Mouse (Mus musculus) megakaryocyte progenitor cell, adult 5-6 weeks (primary cell): ENCODE measurements around the gene Thbs3. TPM values are rescaled to one million over a fixed set of nuclear protein-coding genes. Genes with fewer than 3 reads are reported as not detected.

Source experiments
- ATAC-seq: replicated peaks from 2 replicates; pipeline ENCODE4 v1.8.0; 2016; ENCODE audit warnings: mild to moderate bottlenecking, moderate TSS enrichment, inconsistent platforms; ENCODE audit not compliant: poor library complexity
- total RNA-seq, 2 experiments: library from RNA; stranded (forward) in 1 of 2; stranded (reverse) in 1 of 2; fragments of 157-497, 149-512 nt in 1 of 2; fragments of 200-1000 nt in 1 of 2; gene quantifications; 2 replicates each; pipeline versions ENCODE4 v1.2.3 to v1.2.4; 2015 to 2017

Gene Thbs3
- total RNA-seq, 2 experiments from 2014 or later, result 0.42 TPM; not detected in 1

- ATAC-seq, result no peak
Measured at GRCm38 (mm10) chr3:89226361-89226760, 11.4 kb downstream of the Thbs3 start.

GRCm38 (mm10) chr3:89226900-89227299 lies 11.9 kb downstream of the Thbs3 start, which contains the start of gene Mtx1:
TSS of gene Mtx1 (minus strand) at chr3:89227088.
- no peak for ATAC-seq

- peak; percentile 68 for ATAC-seq
Measured at GRCm38 (mm10) chr3:89227307-89228179, 12.6 kb downstream of the Thbs3 start.

GRCm38 (mm10) chr3:89228180-89228549 lies 13.2 kb downstream of the Thbs3 start:
- ATAC-seq, result peak; percentile 85

DNA sequence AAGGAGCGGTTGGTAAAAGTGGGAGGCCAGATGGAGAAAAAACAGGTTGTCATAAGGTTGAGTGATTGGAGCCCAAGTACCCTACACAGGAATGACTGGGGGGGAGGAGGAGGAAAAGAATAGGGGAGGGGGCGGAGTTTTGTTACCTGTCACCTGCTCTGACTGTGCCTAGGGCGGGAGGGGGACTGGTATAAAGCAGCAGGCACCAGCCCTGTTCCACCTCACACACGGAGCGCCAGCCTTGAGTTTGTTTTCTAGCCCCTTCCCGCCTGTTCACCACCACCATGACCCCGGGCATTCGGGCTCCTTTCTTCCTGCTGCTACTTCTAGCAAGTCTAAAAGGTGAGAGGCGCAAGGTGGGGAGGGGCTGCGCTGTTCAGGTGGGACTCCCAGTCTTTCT lies 13.9 kb downstream of the Thbs3 start, which contains the start of gene Muc1:
Gene Muc1 (plus strand): TSS at position 222 of the 400 bp plus-strand sequence.
- ATAC-seq, result no peak

DNA sequence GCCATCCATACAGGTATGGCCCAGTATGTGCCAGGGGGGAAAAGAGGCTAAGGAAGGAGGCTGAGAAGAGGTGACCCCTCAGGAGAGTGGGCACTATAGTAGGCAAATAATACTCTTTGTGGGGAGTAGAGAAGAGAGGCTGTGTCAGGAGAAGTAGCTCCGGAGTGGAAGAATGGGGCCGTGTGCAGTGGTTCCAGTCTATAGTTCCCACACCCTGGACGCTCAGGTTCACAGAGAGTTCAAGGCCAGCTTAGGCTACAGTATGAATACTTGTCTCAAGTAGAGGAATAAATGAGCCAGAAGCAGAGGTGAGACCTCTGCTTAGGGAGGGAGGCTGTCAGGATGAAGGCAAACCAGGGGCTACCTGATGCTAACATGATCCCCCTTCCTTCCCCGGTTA lies 14.3 kb downstream of the Thbs3 start:
- no peak for ATAC-seq

GRCm38 (mm10) chr3:89230561-89230960 lies 15.6 kb downstream of the Thbs3 start:
- no peak for ATAC-seq

GRCm38 (mm10) chr3:89231345-89231744 lies 16.4 kb downstream of the Thbs3 start:
- no peak for ATAC-seq

- ATAC-seq, result no peak
Measured at GRCm38 (mm10) chr3:89231772-89232275, 16.8 kb downstream of the Thbs3 start.

DNA sequence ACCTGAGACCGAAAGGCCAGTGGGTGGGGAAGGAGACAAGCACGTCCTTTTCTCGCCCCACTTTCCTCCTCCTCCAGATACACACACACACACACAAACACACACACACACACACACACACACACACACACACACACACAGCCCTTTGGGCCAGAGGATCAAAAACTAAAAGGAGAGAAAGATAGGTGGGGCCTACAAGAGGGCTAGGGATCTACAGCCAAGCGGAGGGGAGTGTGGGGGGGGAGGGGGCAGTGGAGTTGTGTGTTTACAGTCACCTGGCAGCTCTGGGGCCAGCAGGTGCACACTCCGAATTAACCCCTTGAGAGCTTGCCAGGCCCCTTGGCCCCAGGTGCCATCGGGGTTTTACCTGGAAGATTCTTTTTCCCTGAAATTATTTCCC lies 17.6 kb downstream of the Thbs3 start:
- no peak for ATAC-seq

- peak; percentile 73 for ATAC-seq
Measured at GRCm38 (mm10) chr3:89233562-89234110, 18.7 kb downstream of the Thbs3 start.

DNA sequence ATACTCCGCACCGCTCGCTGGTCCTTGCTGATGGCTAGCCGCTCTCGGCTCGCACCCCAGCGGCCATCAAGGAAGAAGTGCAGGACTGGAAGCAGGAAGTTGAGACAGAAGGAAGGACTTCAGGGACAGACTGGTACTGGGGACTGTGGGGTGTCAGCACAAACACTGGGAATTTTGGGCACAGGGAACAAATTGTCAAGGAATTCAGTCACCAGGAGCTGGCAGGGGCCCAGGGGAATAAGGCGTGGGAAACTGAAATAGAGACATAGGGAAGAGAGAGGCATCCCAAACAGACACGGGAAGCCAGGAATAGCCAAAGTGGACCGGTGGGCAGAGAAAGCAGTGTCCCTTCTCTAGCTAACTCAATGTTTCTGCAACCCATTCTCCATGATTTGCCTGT lies 21.5 kb downstream of the Thbs3 start:
- ATAC-seq, result no peak

- ATAC-seq, result no peak
Measured at GRCm38 (mm10) chr3:89237682-89238081, 22.7 kb downstream of the Thbs3 start.

DNA sequence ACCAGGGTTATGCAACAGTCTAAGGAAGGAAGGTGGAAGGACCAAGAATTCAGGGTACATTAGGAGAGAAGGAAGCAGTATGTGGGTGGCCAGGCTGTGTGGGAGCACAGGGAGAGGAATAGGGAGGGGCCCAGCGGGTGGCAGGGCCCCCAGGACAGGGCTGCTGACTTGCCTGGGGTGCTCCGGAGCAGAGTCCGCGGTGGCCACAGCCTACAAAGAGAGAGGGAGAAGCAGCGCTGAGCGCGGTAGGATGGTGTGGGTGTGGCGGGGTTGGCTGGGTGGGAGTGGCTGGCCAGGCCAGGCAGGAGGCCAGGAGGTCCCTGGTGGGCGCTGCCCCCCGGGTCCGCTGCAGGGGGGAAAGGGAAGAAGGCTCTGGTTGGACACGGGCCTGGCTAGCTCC lies 23.5 kb downstream of the Thbs3 start:
- no peak for ATAC-seq

DNA sequence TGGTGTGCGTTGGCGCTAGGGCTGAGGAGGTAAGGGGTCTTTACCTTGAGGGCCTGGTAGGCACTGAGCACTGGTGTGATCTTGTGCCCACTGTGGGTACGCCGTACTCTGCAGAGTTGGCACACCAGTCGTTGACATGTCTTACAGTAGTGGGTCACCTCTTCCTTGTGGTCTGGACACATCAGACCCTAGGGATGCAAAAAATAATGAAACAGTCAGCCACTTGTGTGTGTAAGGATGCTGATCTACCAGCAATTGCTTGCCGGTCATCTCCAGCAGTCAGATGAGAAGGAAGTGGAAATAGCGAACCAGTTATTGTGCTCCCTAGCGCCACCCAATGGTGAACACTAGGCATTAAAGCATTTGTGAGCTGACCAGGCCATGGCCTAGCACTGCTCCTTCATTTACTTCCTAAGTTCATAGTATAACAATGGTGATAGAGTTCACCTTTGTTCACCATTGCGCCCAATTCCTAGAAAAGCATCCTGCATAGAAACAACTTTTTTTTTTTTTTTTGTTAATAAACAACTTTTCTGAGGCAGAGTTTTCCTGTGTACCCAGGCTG lies 27.4 kb downstream of the Thbs3 start:
- peak; percentile 46 for ATAC-seq

- ATAC-seq, result peak; percentile 72
Measured at GRCm38 (mm10) chr3:89243609-89244008, 28.6 kb downstream of the Thbs3 start.

- ATAC-seq, result peak; percentile 24; the same call in 1 of the 2 replicates
Measured at GRCm38 (mm10) chr3:89244158-89244981, 29.4 kb downstream of the Thbs3 start.

- ATAC-seq, result no peak
Measured at GRCm38 (mm10) chr3:89244982-89245687, 30.2 kb downstream of the Thbs3 start.

GRCm38 (mm10) chr3:89245688-89246171 lies 30.8 kb downstream of the Thbs3 start, which contains the start of gene Krtcap2:
TSS of gene Krtcap2 (plus strand) at chr3:89245966.
- no peak for ATAC-seq
